Mouse (Mus musculus) heart, embryonic 11.5 days (tissue): Measurements from ENCODE around the gene Camsap2. TPM values are rescaled to one million over a fixed set of nuclear protein-coding genes. Genes with fewer than 3 reads are reported as not detected.

ENCODE experiments used
- ATAC-seq: fragments of 200-750 bp; cut with Nextera tagmentation; replicated peaks from 2 replicates; pipeline ENCODE4 v1.8.0; 2017; ENCODE audit warnings: moderate library complexity; ENCODE audit not compliant: insufficient number of reproducible peaks, low FRiP score, low TSS enrichment
- H3K27ac ChIP-seq: fragments of 300-500 bp; sonication (generic); 2 replicates; pipeline ENCODE4 v1.5.1; 2014; ENCODE audit warnings: mild to moderate bottlenecking, low read depth, low read length
- H3K27me3 ChIP-seq: fragments of 300-500 bp; sonication (generic); 2 replicates; pipeline ENCODE4 v1.6.1; 2014; ENCODE audit warnings: mild to moderate bottlenecking, low read length, mixed read lengths; ENCODE audit not compliant: control insufficient read depth, insufficient read depth
- H3K36me3 ChIP-seq: fragments of 300-500 bp; sonication (generic); 2 replicates; pipeline ENCODE4 v1.6.1; 2014; ENCODE audit warnings: mild to moderate bottlenecking, low read length, moderate library complexity, mixed read lengths; ENCODE audit not compliant: control insufficient read depth, insufficient read depth
- H3K4me1 ChIP-seq: fragments of 300-500 bp; sonication (generic); 2 replicates; pipeline ENCODE4 v1.6.1; 2014; ENCODE audit warnings: low read length; ENCODE audit not compliant: control insufficient read depth, insufficient read depth
- H3K4me2 ChIP-seq: fragments of 300-500 bp; sonication (generic); 2 replicates; pipeline ENCODE4 v1.6.1; 2014; ENCODE audit warnings: mild to moderate bottlenecking, moderate library complexity
- H3K4me3 ChIP-seq: fragments of 300-500 bp; sonication (generic); 2 replicates; pipeline ENCODE4 v1.5.1; 2014; ENCODE audit warnings: low read depth, low read length
- H3K9ac ChIP-seq: fragments of 300-500 bp; sonication (generic); 2 replicates; pipeline ENCODE4 v1.6.1; 2014; ENCODE audit warnings: mild to moderate bottlenecking, low read depth, low read length, moderate library complexity
- H3K9me3 ChIP-seq: fragments of 300-500 bp; sonication (generic); replicated peaks from 2 replicates; pipeline ENCODE4 v1.6.1; 2016; ENCODE audit warnings: low read length; ENCODE audit not compliant: control insufficient read depth
- WGBS: fragments of 180-500 bp; shearing (Covaris S2); extraction: QIAGEN DNeasy Blood & Tissue Kit; methylation state at CpG from one replicate; pipeline ENCODE4 v1.1.7; 2014; ENCODE audit not compliant: insufficient replicate concordance; 5-methylcytosine and 5-hydroxymethylcytosine counted together
- polyA plus RNA-seq: library from polyadenylated mRNA; unstranded; fragments of >200 nt; fragmentation: Nextera tagmentation; extraction: Ambion mirVana; gene quantifications from 2 replicates; pipeline ENCODE4 v1.2.1, GENCODE M21; 2014

Camsap2 gene
- polyA plus RNA-seq, 1 experiment from 2014 or later, result 11.3 TPM

- 76% methylated on average over 10 of the region's 10 CpGs for WGBS
- Histone ChIP-seq H3K9ac (no peak overlapping the region), H3K27ac (no peak overlapping the region), H3K4me2 (no peak overlapping the region), H3K36me3 (0 out of 2 replicates have a peak, but pooled peaks cover 3% of the 10 kb centered on the region), H3K9me3 (no peaks in the 10 kb centered on the region), H3K27me3 (no peaks in the 10 kb centered on the region), H3K4me1 (no peaks in the 10 kb centered on the region), H3K4me3 (no peak overlapping the region)
- ATAC-seq, result no peak
Measured at GRCm38 (mm10) chr1:136220037-136220871, 125.7 kb downstream of the Camsap2 start.

Other genes with a start within 250 kb of the Camsap2 start
- 3.9 TPM in 2 replicates for gene Kif21b, start 214.7 kb downstream of the Camsap2 start, polyA plus RNA-seq
- not detected in 2 replicates for gene Mroh3, start 133.3 kb downstream of the Camsap2 start, polyA plus RNA-seq
- 2.0 and 2.1 TPM in 2 replicates for gene Inava, start 111.8 kb downstream of the Camsap2 start, polyA plus RNA-seq
- gene Gpr25, start 85.2 kb downstream of the Camsap2 start, polyA plus RNA-seq, result not detected in 2 replicates
- gene Ddx59, start 69.2 kb upstream of the Camsap2 start, polyA plus RNA-seq, result 12.6 and 14.0 TPM in 2 replicates
- 5.1 and 6.9 TPM in 2 replicates for gene Kif14, start 120.2 kb upstream of the Camsap2 start, polyA plus RNA-seq